Mouse (Mus musculus): ENCODE measurements around the gene H60c. TPM values are rescaled to one million over a fixed set of nuclear protein-coding genes. Genes with fewer than 3 reads are reported as not detected.

The H60c gene
- not detected in 2 replicates for polyA plus RNA-seq (2012; rRNA removed)

DNA sequence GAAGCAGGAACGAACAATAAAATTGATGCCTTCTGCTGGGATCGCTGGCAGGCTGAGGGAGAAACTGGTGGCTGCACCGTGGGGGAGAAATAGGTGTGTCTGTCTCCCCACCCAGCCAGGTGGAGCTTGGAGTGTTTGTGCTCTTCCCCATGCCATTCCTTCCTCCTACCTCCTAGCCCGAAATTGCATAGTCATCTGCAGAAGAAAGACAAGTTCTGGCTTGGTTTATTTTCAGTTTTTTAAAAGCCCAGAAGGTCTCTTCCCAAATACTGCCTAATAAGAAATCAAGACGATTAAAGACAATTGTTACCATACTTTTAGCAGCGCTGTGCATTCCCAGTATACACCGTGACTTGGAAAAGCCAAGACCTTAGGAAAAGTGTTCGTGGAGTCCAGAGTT is at the start of gene H60c:
TSS of gene H60c (minus strand) at position 101 of the 400 bp plus-strand sequence.
- WGBS: 72% methylated on average over 8 of the region's 8 CpGs
- DNase-seq (ENCODE audit: low read depth in 1 of 2, low spot score in 2 of 2): no peak
- H3K27me3 ChIP-seq (ENCODE audit: control insufficient read depth, insufficient read depth, low read length): no peaks in the 10 kb centered on the region
- no peaks in the 10 kb centered on the region for H3K36me3 ChIP-seq (ENCODE audit: control insufficient read depth, insufficient read depth, low read length)
- no peak within 1 kb of the TSS for H3K4me3 ChIP-seq (ENCODE audit: extremely low read depth, insufficient read depth, insufficient read length)
- TF ChIP-seq POLR2A (IDR thresholded peaks at IDR 0.05; ENCODE audit: low read depth, low read length): no peak
- TF ChIP-seq CTCF (IDR thresholded peaks at IDR 0.05; ENCODE audit: extremely low read depth, insufficient read depth, insufficient read length, insufficient replicate concordance): no peak
- no peak within 1 kb of the TSS for H3K27ac ChIP-seq (ENCODE audit: insufficient read depth, low read length)
- H3K4me1 ChIP-seq (ENCODE audit: control insufficient read depth, insufficient read depth, insufficient read length): no peaks in the 10 kb centered on the region

GRCm38 (mm10) chr10:3308821-3309206 is 41.2 kb upstream of the H60c start:
- WGBS: 73% methylated on average over 1 of the region's 1 CpGs
- no peak for DNase-seq (ENCODE audit: low read depth in 1 of 2, low spot score in 2 of 2)
- Histone ChIP-seq H3K27ac (ENCODE audit: insufficient read depth, low read length) (no peak overlapping the region), H3K36me3 (ENCODE audit: control insufficient read depth, insufficient read depth, low read length) (no peaks in the 10 kb centered on the region), H3K4me3 (ENCODE audit: extremely low read depth, insufficient read depth, insufficient read length) (no peak overlapping the region), H3K27me3 (ENCODE audit: control insufficient read depth, insufficient read depth, low read length) (no peaks in the 10 kb centered on the region), H3K4me1 (ENCODE audit: control insufficient read depth, insufficient read depth, insufficient read length) (no peaks in the 10 kb centered on the region)
- TF ChIP-seq CTCF (IDR thresholded peaks at IDR 0.05; ENCODE audit: extremely low read depth, insufficient read depth, insufficient read length, insufficient replicate concordance) (no peak), POLR2A (IDR thresholded peaks at IDR 0.05; ENCODE audit: low read depth, low read length) (no peak)

- H3K27ac ChIP-seq (ENCODE audit: insufficient read depth, low read length): no peak overlapping the region
- 81% methylated on average over 4 of the region's 4 CpGs for WGBS
- no peaks in the 10 kb centered on the region for H3K4me1 ChIP-seq (ENCODE audit: control insufficient read depth, insufficient read depth, insufficient read length)
- no peak overlapping the region for H3K4me3 ChIP-seq (ENCODE audit: extremely low read depth, insufficient read depth, insufficient read length)
- no peaks in the 10 kb centered on the region for H3K27me3 ChIP-seq (ENCODE audit: control insufficient read depth, insufficient read depth, low read length)
- TF ChIP-seq POLR2A (IDR thresholded peaks at IDR 0.05; ENCODE audit: low read depth, low read length): no peak
- TF ChIP-seq CTCF (IDR thresholded peaks at IDR 0.05; ENCODE audit: extremely low read depth, insufficient read depth, insufficient read length, insufficient replicate concordance): no peak
- DNase-seq (ENCODE audit: low read depth in 1 of 2, low spot score in 2 of 2): no peak
- H3K36me3 ChIP-seq (ENCODE audit: control insufficient read depth, insufficient read depth, low read length): no peaks in the 10 kb centered on the region
Observed at GRCm38 (mm10) chr10:3308180-3308820, 40.7 kb upstream of the H60c start.

- DNase-seq (ENCODE audit: low read depth in 1 of 2, low spot score in 2 of 2): no peak
- H3K27ac ChIP-seq (ENCODE audit: insufficient read depth, low read length): no peak overlapping the region
- WGBS: 51% methylated on average over 2 of the region's 2 CpGs
Observed at GRCm38 (mm10) chr10:3307752-3308151, 40.2 kb upstream of the H60c start.

GRCm38 (mm10) chr10:3293969-3294368 is 26.4 kb upstream of the H60c start:
- Histone ChIP-seq H3K36me3 (ENCODE audit: control insufficient read depth, insufficient read depth, low read length) (no peaks in the 10 kb centered on the region), H3K27ac (ENCODE audit: insufficient read depth, low read length) (no peak overlapping the region), H3K27me3 (ENCODE audit: control insufficient read depth, insufficient read depth, low read length) (no peaks in the 10 kb centered on the region), H3K4me1 (ENCODE audit: control insufficient read depth, insufficient read depth, insufficient read length) (no peaks in the 10 kb centered on the region), H3K4me3 (ENCODE audit: extremely low read depth, insufficient read depth, insufficient read length) (no peak overlapping the region)
- 46% methylated on average over 2 of the region's 2 CpGs for WGBS
- TF ChIP-seq CTCF (IDR thresholded peaks at IDR 0.05; ENCODE audit: extremely low read depth, insufficient read depth, insufficient read length, insufficient replicate concordance) (no peak), POLR2A (IDR thresholded peaks at IDR 0.05; ENCODE audit: low read depth, low read length) (no peak)
- DNase-seq (ENCODE audit: low read depth in 1 of 2, low spot score in 2 of 2): no peak

More at GRCm38 (mm10) chr10:3307752-3308151, 40.2 kb upstream of the H60c start:
- no peaks in the 10 kb centered on the region for H3K27me3 ChIP-seq (ENCODE audit: control insufficient read depth, insufficient read depth, low read length)
- TF ChIP-seq POLR2A (IDR thresholded peaks at IDR 0.05; ENCODE audit: low read depth, low read length) (no peak), CTCF (IDR thresholded peaks at IDR 0.05; ENCODE audit: extremely low read depth, insufficient read depth, insufficient read length, insufficient replicate concordance) (no peak)
- H3K4me3 ChIP-seq (ENCODE audit: extremely low read depth, insufficient read depth, insufficient read length): no peak overlapping the region
- no peaks in the 10 kb centered on the region for H3K4me1 ChIP-seq (ENCODE audit: control insufficient read depth, insufficient read depth, insufficient read length)
- no peaks in the 10 kb centered on the region for H3K36me3 ChIP-seq (ENCODE audit: control insufficient read depth, insufficient read depth, low read length)

GRCm38 (mm10) chr10:3281047-3281446 is 13.5 kb upstream of the H60c start:
- Histone ChIP-seq H3K4me1 (ENCODE audit: control insufficient read depth, insufficient read depth, insufficient read length) (no peaks in the 10 kb centered on the region), H3K36me3 (ENCODE audit: control insufficient read depth, insufficient read depth, low read length) (no peaks in the 10 kb centered on the region), H3K27ac (ENCODE audit: insufficient read depth, low read length) (no peak overlapping the region), H3K27me3 (ENCODE audit: control insufficient read depth, insufficient read depth, low read length) (no peaks in the 10 kb centered on the region), H3K4me3 (ENCODE audit: extremely low read depth, insufficient read depth, insufficient read length) (no peak overlapping the region)
- DNase-seq (ENCODE audit: low read depth in 1 of 2, low spot score in 2 of 2): no peak
- 13% methylated on average over 2 of the region's 2 CpGs for WGBS
- TF ChIP-seq CTCF (IDR thresholded peaks at IDR 0.05; ENCODE audit: extremely low read depth, insufficient read depth, insufficient read length, insufficient replicate concordance): no peak
- TF ChIP-seq POLR2A (IDR thresholded peaks at IDR 0.05; ENCODE audit: low read depth, low read length): no peak

DNA sequence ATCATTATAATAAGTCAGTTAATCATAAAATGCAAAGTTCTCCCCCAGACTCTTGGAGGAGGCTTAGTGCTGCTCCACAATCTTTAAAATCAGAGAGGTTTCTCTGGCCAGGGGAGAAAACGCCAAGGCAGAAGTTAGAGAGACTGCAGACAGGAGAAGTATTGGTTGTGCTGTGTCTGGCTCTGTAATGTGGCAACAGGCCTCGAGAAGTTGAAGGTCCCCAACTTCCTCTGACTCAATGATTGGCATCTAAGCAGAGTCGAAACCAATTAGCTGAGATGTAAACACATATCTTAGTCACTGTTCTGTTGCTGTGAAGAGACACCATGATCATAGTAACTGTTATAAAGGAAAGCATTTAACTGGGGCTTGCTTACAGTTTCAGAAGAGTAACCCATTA is 6.5 kb upstream of the H60c start:
- TF ChIP-seq POLR2A (IDR thresholded peaks at IDR 0.05; ENCODE audit: low read depth, low read length): no peak
- TF ChIP-seq CTCF (IDR thresholded peaks at IDR 0.05; ENCODE audit: extremely low read depth, insufficient read depth, insufficient read length, insufficient replicate concordance): no peak
- DNase-seq (ENCODE audit: low read depth in 1 of 2, low spot score in 2 of 2): no peak
- no peaks in the 10 kb centered on the region for H3K27me3 ChIP-seq (ENCODE audit: control insufficient read depth, insufficient read depth, low read length)
- H3K4me1 ChIP-seq (ENCODE audit: control insufficient read depth, insufficient read depth, insufficient read length): no peaks in the 10 kb centered on the region
- H3K4me3 ChIP-seq (ENCODE audit: extremely low read depth, insufficient read depth, insufficient read length): no peak overlapping the region
- WGBS: 16% methylated on average over 3 of the region's 3 CpGs
- H3K36me3 ChIP-seq (ENCODE audit: control insufficient read depth, insufficient read depth, low read length): no peaks in the 10 kb centered on the region
- no peak overlapping the region for H3K27ac ChIP-seq (ENCODE audit: insufficient read depth, low read length)
